Mouse (Mus musculus): ENCODE measurements at regions not wholly inside any gene's neighbourhood (a gene's known extent, or its start where the extent isn't known, plus 50 kb on each side); places are given as distances from the start of the nearest gene placed in this dataset.

DNA sequence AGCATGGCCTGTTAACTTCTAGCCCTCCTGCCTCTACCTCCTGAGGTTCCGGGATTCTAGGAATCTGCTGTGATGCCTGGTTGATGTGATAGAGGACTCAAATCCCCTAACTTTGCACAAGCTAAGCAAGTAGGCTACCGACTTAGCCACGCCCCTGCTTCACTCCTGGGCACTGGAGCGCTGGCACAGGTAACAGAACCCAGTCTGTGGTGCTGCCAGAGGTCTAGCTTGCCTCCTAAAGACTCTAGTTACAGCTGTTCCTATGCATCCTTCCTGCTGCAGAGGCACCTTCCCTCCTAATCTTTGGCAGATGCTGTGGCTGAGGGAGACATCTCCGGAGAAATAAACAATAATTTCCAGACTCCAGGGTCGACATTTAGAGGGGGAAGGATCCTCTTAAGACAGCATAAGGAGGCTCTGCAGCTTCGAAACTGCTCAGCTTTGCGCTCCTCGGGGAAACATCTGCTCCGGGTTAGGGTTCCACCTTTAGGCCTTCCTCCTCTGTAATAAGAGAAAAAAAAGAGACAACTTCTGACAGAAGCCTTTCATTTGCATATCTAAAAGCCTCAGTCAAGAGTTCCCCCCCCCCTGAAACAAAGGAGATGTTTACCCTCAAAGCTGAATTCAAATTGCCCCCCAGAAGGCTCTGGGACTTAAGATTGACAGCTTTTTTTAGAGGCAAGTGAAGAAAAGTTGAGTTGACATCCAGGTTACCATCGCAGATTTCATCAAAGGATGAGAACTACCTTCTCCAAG is 155.4 kb upstream of the Plekha5 start:
- ATAC-seq (replicated peaks; ENCODE audit: insufficient number of reproducible peaks, low FRiP score, low TSS enrichment), result no peak
- H3K4me3 ChIP-seq (ENCODE audit: low read depth, low read length), result no peak overlapping the region
- WGBS (ENCODE audit: insufficient replicate concordance), result 36% methylated on average over 11 of the region's 11 CpGs
- no peaks in the 10 kb centered on the region for H3K4me1 ChIP-seq (ENCODE audit: control insufficient read depth, insufficient read depth, low read length)
- H3K36me3 ChIP-seq (ENCODE audit: control insufficient read depth, insufficient read depth, low read length), result no peaks in the 10 kb centered on the region
- H3K9me3 ChIP-seq (replicated peaks; ENCODE audit: control insufficient read depth, low read length), result no peaks in the 10 kb centered on the region
- no peak overlapping the region for H3K4me2 ChIP-seq
- no peaks in the 10 kb centered on the region for H3K27me3 ChIP-seq (ENCODE audit: control insufficient read depth, insufficient read depth, low read length)
- H3K9ac ChIP-seq (ENCODE audit: low read depth, low read length), result no peak overlapping the region
- no peak overlapping the region for H3K27ac ChIP-seq (ENCODE audit: low read depth, low read length)

DNA sequence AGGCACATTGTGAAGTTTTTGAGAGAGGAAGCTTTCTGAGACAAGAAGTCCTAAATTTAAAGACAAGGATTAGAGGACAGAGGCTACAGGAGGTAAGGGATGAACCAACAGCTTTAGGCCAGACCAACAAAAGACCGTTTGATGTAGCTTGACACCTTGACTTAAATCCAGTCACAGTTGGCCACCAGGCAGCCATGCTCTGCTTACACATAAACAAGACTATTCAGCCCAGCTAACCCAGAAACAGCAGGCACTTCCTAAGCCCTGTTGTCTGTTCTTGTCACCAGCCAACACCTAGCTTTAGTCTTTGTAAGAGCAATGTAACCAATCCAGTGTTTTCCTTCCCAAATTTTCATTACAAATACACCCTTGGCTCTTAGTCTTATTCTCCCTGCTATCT is 159.9 kb upstream of the Plekha5 start:
- H3K36me3 ChIP-seq (ENCODE audit: control insufficient read depth, insufficient read depth, low read length), result no peaks in the 10 kb centered on the region
- no peak for ATAC-seq (replicated peaks; ENCODE audit: insufficient number of reproducible peaks, low FRiP score, low TSS enrichment)
- no peak overlapping the region for H3K9ac ChIP-seq (ENCODE audit: low read depth, low read length)
- H3K27me3 ChIP-seq (ENCODE audit: control insufficient read depth, insufficient read depth, low read length), result no peaks in the 10 kb centered on the region
- no peak overlapping the region for H3K27ac ChIP-seq (ENCODE audit: low read depth, low read length)
- no peak overlapping the region for H3K4me2 ChIP-seq
- WGBS (ENCODE audit: insufficient replicate concordance), result 19% methylated on average over 1 of the region's 1 CpGs
- H3K9me3 ChIP-seq (replicated peaks; ENCODE audit: control insufficient read depth, low read length), result no peaks in the 10 kb centered on the region
- H3K4me3 ChIP-seq (ENCODE audit: low read depth, low read length), result no peak overlapping the region
- no peaks in the 10 kb centered on the region for H3K4me1 ChIP-seq (ENCODE audit: control insufficient read depth, insufficient read depth, low read length)

DNA sequence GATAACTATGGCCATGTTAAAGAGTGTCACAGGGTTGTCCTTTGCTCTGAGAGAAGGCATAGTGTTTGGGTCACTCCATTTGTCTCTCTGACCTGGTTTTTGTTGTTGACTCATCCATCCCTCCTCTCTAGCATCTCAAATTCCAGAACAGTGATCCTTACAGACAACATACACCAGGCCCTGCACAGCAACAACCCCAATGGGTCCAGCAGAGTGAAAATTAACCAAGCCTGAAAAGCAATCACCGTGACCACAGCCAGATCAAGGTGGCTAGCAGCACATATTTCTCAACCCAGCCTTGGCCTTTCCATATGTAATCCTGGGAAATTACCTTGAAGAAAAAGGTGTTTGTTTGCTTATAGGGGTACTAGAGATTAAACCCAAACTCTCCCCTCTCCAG is 162.0 kb upstream of the Plekha5 start:
- no peaks in the 10 kb centered on the region for H3K27me3 ChIP-seq (ENCODE audit: control insufficient read depth, insufficient read depth, low read length)
- no peak overlapping the region for H3K27ac ChIP-seq (ENCODE audit: low read depth, low read length)
- H3K4me3 ChIP-seq (ENCODE audit: low read depth, low read length), result no peak overlapping the region
- H3K9ac ChIP-seq (ENCODE audit: low read depth, low read length), result no peak overlapping the region
- H3K36me3 ChIP-seq (ENCODE audit: control insufficient read depth, insufficient read depth, low read length), result no peaks in the 10 kb centered on the region
- no peak for ATAC-seq (replicated peaks; ENCODE audit: insufficient number of reproducible peaks, low FRiP score, low TSS enrichment)
- 88% methylated on average over 1 of the region's 1 CpGs for WGBS (ENCODE audit: insufficient replicate concordance)
- H3K4me2 ChIP-seq, result no peak overlapping the region
- no peaks in the 10 kb centered on the region for H3K4me1 ChIP-seq (ENCODE audit: control insufficient read depth, insufficient read depth, low read length)
- no peaks in the 10 kb centered on the region for H3K9me3 ChIP-seq (replicated peaks; ENCODE audit: control insufficient read depth, low read length)

DNA sequence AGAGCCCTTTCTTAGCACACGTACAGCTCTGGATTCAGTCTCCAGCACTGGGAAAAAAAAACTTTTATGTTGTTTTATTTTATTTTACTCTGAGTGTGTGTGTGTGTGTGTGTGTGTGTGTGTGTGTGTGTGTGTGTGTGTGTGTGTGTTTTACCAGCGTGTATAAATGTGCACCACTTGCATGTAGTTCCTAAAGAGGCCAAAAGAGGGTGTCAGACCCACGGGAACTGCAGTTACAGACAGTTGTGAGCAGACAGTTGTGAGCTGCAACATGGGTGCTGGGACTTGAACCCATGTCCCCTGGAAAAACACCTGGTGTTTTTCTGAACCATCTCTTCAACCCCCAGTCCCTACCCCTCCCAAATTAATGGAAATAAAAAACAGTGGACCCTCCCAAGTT is 165.1 kb upstream of the Plekha5 start:
- Histone ChIP-seq H3K27ac (ENCODE audit: low read depth, low read length) (no peak overlapping the region), H3K36me3 (ENCODE audit: control insufficient read depth, insufficient read depth, low read length) (no peaks in the 10 kb centered on the region), H3K4me3 (ENCODE audit: low read depth, low read length) (no peak overlapping the region), H3K9me3 (replicated peaks; ENCODE audit: control insufficient read depth, low read length) (no peaks in the 10 kb centered on the region), H3K9ac (ENCODE audit: low read depth, low read length) (no peak overlapping the region), H3K27me3 (ENCODE audit: control insufficient read depth, insufficient read depth, low read length) (no peaks in the 10 kb centered on the region), H3K4me1 (ENCODE audit: control insufficient read depth, insufficient read depth, low read length) (no peaks in the 10 kb centered on the region), H3K4me2 (no peak overlapping the region)
- 85% methylated on average over 3 of the region's 3 CpGs for WGBS (ENCODE audit: insufficient replicate concordance)
- ATAC-seq (replicated peaks; ENCODE audit: insufficient number of reproducible peaks, low FRiP score, low TSS enrichment), result no peak

DNA sequence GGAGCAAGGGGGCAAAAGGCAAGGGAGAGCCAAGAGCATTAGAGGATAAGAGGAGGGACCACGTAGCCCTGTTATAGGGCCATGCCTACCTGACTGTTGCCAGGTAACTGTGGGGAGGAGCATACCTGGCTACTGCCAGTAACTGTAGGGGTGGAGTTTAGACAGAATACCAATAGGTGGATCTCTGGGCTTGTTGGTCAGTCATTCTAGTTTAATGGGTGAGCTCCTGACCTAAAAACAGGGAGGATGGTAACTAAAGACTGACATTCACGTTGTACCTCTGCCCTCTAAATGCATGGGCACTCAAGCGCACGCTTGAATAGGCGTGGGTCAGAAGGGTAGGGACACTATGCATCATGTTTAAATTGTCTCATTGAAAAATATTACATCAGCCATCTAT is 165.8 kb upstream of the Plekha5 start:
- Histone ChIP-seq H3K36me3 (ENCODE audit: control insufficient read depth, insufficient read depth, low read length) (no peaks in the 10 kb centered on the region), H3K4me2 (no peak overlapping the region), H3K4me1 (ENCODE audit: control insufficient read depth, insufficient read depth, low read length) (no peaks in the 10 kb centered on the region), H3K9ac (ENCODE audit: low read depth, low read length) (no peak overlapping the region), H3K4me3 (ENCODE audit: low read depth, low read length) (no peak overlapping the region), H3K27ac (ENCODE audit: low read depth, low read length) (no peak overlapping the region), H3K9me3 (replicated peaks; ENCODE audit: control insufficient read depth, low read length) (no peaks in the 10 kb centered on the region), H3K27me3 (ENCODE audit: control insufficient read depth, insufficient read depth, low read length) (no peaks in the 10 kb centered on the region)
- WGBS (ENCODE audit: insufficient replicate concordance), result 86% methylated on average over 5 of the region's 5 CpGs
- ATAC-seq (replicated peaks; ENCODE audit: insufficient number of reproducible peaks, low FRiP score, low TSS enrichment), result no peak

DNA sequence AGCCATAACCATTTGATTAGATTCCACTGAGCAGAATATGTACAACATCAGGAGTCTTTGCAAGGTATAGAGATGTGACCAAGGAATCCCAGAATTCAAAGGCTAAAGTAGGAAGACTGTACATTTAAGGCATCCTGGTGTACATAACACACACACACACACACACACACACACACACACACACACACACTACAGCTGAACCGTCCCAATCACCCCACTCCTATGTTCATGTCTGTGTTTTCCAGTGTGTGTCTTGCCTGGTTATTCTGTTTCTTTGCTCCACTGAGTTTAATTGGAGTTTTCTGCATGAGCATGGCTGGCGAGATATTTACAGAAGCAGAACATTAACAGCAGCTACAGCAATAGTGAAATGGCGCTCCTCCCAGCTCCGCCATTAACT is 172.3 kb upstream of the Plekha5 start:
- Histone ChIP-seq H3K27me3 (ENCODE audit: control insufficient read depth, insufficient read depth, low read length) (no peaks in the 10 kb centered on the region), H3K9me3 (replicated peaks; ENCODE audit: control insufficient read depth, low read length) (no peaks in the 10 kb centered on the region), H3K4me3 (ENCODE audit: low read depth, low read length) (no peak overlapping the region), H3K4me1 (ENCODE audit: control insufficient read depth, insufficient read depth, low read length) (no peaks in the 10 kb centered on the region), H3K27ac (ENCODE audit: low read depth, low read length) (no peak overlapping the region), H3K9ac (ENCODE audit: low read depth, low read length) (no peak overlapping the region), H3K4me2 (no peak overlapping the region), H3K36me3 (ENCODE audit: control insufficient read depth, insufficient read depth, low read length) (no peaks in the 10 kb centered on the region)
- WGBS (ENCODE audit: insufficient replicate concordance), result 84% methylated on average over 4 of the region's 4 CpGs
- no peak for ATAC-seq (replicated peaks; ENCODE audit: insufficient number of reproducible peaks, low FRiP score, low TSS enrichment)

DNA sequence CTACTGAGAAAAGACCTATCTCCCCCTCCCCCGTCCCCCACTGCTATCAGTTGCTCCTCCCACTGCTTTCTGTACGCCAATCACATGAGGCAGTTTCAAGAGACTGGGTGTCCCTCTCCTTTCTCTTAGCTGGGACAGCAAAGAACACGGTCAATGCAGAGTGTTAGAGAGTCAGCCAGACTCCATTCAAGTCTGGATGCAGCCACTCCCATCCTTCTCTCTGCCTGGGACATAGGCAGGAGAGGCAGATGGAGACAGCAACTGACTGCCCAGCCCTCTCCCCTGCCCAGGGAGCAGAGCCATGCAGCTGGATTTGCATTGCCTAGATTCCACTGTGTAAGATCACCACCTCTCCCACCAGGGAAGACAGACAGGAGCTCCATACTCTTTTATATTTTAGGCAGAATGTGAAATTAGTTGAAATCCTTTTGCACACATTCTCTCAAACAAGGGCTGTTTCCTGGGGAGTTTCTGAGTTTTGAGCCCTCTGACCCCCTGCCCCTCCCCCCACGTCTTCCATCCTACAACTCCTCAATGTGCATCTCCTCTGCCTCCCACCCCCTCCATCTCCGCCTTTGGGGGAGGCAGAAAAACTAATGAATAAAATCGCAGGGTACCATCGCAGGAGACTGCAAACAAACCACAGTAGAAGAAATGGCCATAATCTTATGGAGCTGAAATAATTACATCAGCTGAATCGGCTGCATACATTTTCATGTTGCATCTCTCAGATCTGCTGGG is 180.3 kb upstream of the Plekha5 start:
- H3K9ac ChIP-seq (ENCODE audit: low read depth, low read length), result no peak overlapping the region

DNA sequence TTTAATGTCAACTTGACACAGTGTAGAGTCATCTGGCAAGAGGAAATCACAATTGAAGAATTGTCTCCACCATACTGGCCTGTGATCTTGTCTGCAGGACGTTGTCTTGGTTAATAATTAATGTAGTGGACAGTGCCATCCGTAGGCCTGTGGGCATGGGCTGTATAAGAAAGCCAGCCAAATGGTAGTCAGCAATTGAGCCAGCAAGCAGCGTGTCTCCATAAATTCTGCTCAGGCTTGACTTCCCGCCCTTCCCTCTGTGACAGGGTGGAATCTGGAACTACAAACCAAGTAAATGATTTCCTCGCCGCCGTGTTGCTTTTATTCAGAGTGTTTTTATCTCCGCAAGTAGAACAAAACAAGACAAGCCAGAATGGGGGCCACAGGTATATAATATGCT is 184.5 kb upstream of the Plekha5 start:
- H3K4me1 ChIP-seq (ENCODE audit: control insufficient read depth, insufficient read depth, low read length), result no peaks in the 10 kb centered on the region
- H3K27me3 ChIP-seq (ENCODE audit: control insufficient read depth, insufficient read depth, low read length), result no peaks in the 10 kb centered on the region
- no peak overlapping the region for H3K4me3 ChIP-seq (ENCODE audit: low read depth, low read length)
- WGBS (ENCODE audit: insufficient replicate concordance), result 81% methylated on average over 8 of the region's 8 CpGs
- no peaks in the 10 kb centered on the region for H3K36me3 ChIP-seq (ENCODE audit: control insufficient read depth, insufficient read depth, low read length)
- H3K9me3 ChIP-seq (replicated peaks; ENCODE audit: control insufficient read depth, low read length), result no peaks in the 10 kb centered on the region
- H3K27ac ChIP-seq (ENCODE audit: low read depth, low read length), result no peak overlapping the region
- no peak overlapping the region for H3K9ac ChIP-seq (ENCODE audit: low read depth, low read length)
- no peak overlapping the region for H3K4me2 ChIP-seq
- no peak for ATAC-seq (replicated peaks; ENCODE audit: insufficient number of reproducible peaks, low FRiP score, low TSS enrichment)

More for the DNA sequence above, 180.3 kb upstream of the Plekha5 start:
- Histone ChIP-seq H3K9me3 (replicated peaks; ENCODE audit: control insufficient read depth, low read length) (no peaks in the 10 kb centered on the region), H3K27me3 (ENCODE audit: control insufficient read depth, insufficient read depth, low read length) (no peaks in the 10 kb centered on the region), H3K4me1 (ENCODE audit: control insufficient read depth, insufficient read depth, low read length) (no peaks in the 10 kb centered on the region), H3K36me3 (ENCODE audit: control insufficient read depth, insufficient read depth, low read length) (no peaks in the 10 kb centered on the region), H3K4me2 (no peak overlapping the region), H3K4me3 (ENCODE audit: low read depth, low read length) (no peak overlapping the region), H3K27ac (ENCODE audit: low read depth, low read length) (no peak overlapping the region)
- ATAC-seq (replicated peaks; ENCODE audit: insufficient number of reproducible peaks, low FRiP score, low TSS enrichment), result no peak
- WGBS (ENCODE audit: insufficient replicate concordance), result 43% methylated on average over 8 of the region's 8 CpGs

DNA sequence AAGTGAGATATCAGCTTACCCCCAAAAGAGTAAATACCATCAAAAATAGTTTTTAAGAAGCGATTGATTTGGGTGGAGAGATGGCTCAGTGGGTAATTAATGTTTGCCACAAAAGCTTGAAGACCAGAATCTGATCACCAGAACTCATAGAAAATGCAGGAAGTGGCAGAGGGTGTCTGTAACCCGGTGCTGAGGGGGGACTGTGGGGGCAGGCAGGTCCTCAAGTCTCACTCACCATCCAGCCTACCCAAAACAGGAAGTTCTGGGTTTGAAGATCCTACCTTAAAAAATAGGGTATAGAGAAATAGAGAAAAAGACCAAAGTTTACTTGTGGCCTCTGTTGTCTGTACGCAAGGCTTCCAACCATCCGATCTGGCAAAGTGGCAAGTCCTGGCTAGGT is 190.3 kb upstream of the Plcz1 start:
- Histone ChIP-seq H3K9ac (ENCODE audit: low read depth, low read length) (no peak overlapping the region), H3K4me3 (ENCODE audit: low read depth, low read length) (no peak overlapping the region), H3K4me2 (no peak overlapping the region), H3K4me1 (ENCODE audit: control insufficient read depth, insufficient read depth, low read length) (no peaks in the 10 kb centered on the region), H3K36me3 (ENCODE audit: control insufficient read depth, insufficient read depth, low read length) (no peaks in the 10 kb centered on the region), H3K27ac (ENCODE audit: low read depth, low read length) (no peak overlapping the region), H3K27me3 (ENCODE audit: control insufficient read depth, insufficient read depth, low read length) (no peaks in the 10 kb centered on the region), H3K9me3 (replicated peaks; ENCODE audit: control insufficient read depth, low read length) (no peaks in the 10 kb centered on the region)
- WGBS (ENCODE audit: insufficient replicate concordance), result 80% methylated on average over 4 of the region's 4 CpGs
- ATAC-seq (replicated peaks; ENCODE audit: insufficient number of reproducible peaks, low FRiP score, low TSS enrichment), result no peak

Data from heart, embryonic 11.5 days (tissue).